21 mouse cellular contexts compared by ENCODE assay signal in the genomic region with DNA sequence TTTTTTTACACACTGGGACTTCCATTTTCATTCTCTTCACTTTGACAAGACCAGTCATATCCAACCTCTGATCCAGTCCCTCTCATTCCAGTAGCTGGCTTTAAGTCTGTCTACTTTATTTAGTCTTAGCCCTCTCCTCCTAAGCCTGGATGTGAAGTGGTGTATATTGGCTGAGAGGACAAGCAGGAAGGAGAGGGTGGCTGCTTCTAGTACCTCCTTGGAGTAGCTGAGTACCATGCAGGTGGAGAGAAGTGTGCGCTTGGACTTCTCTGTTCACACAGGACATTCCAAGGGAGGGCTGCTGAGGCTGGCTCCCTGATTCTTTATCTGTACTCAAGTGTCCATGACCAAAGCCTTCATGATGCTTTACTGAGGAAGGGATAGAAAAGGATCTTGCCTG.
DNase-seq lines count a peak whose midpoint lies in the region; ATAC-seq and TF ChIP-seq lines count a peak whose summit lies in the region.
"Had no signal": no experiment of that assay in that cellular context is flagged by ENCODE, and none has a peak within 500 bp of the region (broad histone marks: within the 10 kb centered on the region; RNA-seq: fewer than 3 reads in every experiment).

No protein-coding gene starts in this region.

- no peaks in the 10 kb centered on the region for H3K4me1 ChIP-seq in lung, embryonic 14.5 days (ENCODE audit: insufficient read depth)
- no peaks in the 10 kb centered on the region for H3K4me1 ChIP-seq in lung, embryonic 16.5 days (replicated peaks; ENCODE audit: control insufficient read depth, insufficient read depth, low read length)
- H3K4me1 ChIP-seq: embryonic facial prominence, embryonic 13.5 days; embryonic facial prominence, embryonic 15.5 days; forebrain, embryonic 10.5 days; forebrain, embryonic 12.5 days had no signal

- WGBS in lung, embryonic 14.5 days = 88% methylated on average over 1 of the region's 1 CpGs
- 73% methylated on average over 1 of the region's 1 CpGs for WGBS in lung, embryonic 16.5 days

- no peaks in the 10 kb centered on the region for H3K9me3 ChIP-seq in lung, embryonic 14.5 days (ENCODE audit: low read depth, low read length)
- no peaks in the 10 kb centered on the region for H3K9me3 ChIP-seq in lung, embryonic 16.5 days (ENCODE audit: control insufficient read depth, low read length)
- H3K9me3 ChIP-seq: embryonic facial prominence, embryonic 13.5 days; embryonic facial prominence, embryonic 15.5 days; forebrain, embryonic 10.5 days; forebrain, embryonic 12.5 days had no signal

- no peak overlapping the region for H3K4me3 ChIP-seq in lung, embryonic 14.5 days (ENCODE audit: low read depth, low read length)
- no peak overlapping the region for H3K4me3 ChIP-seq in lung, embryonic 16.5 days (ENCODE audit: low read length)
- H3K4me3 ChIP-seq: embryonic facial prominence, embryonic 13.5 days; embryonic facial prominence, embryonic 15.5 days; erythroblast, embryonic 14.5 days; forebrain, embryonic 10.5 days; forebrain, embryonic 12.5 days had no signal

- no peak overlapping the region for H3K27ac ChIP-seq in lung, embryonic 14.5 days (ENCODE audit: low read depth)
- H3K27ac ChIP-seq in lung, embryonic 16.5 days (ENCODE audit: low read length) = no peak overlapping the region
- H3K27ac ChIP-seq: embryonic facial prominence, embryonic 13.5 days; embryonic facial prominence, embryonic 15.5 days; forebrain, embryonic 10.5 days; forebrain, embryonic 12.5 days had no signal

- DNase-seq in lung, embryonic 14.5 days = no peak
- no peak for DNase-seq in lung, postnatal 36 days
- no peak for DNase-seq in lung, adult 18-20 months
- DNase-seq: adrenal gland, adult 2 months; adrenal gland, postnatal 10 days; adrenal gland, postnatal 25 days; cerebellum, adult 11 months; cerebellum, adult 18-20 months; cerebellum, adult 8-10 months; cerebellum, adult 9-11 months; cerebellum, postnatal 14 days; cerebellum, postnatal 36 days; embryo, embryonic 11 days had no signal

- peak; percentile 80; the same call in 1 of the 2 replicates for ATAC-seq in lung, embryonic 14.5 days (ENCODE audit: insufficient read depth)
- ATAC-seq in lung, embryonic 16.5 days (ENCODE audit: low read depth) = peak; percentile 93
- ATAC-seq: forebrain, embryonic 14.5 days; forebrain, embryonic 16.5 days had no signal

- no peak overlapping the region for H3K9ac ChIP-seq in lung, embryonic 14.5 days
- H3K9ac ChIP-seq in lung, embryonic 16.5 days (ENCODE audit: low read length) = no peak overlapping the region
- H3K9ac ChIP-seq: embryonic facial prominence, embryonic 13.5 days; embryonic facial prominence, embryonic 15.5 days; forebrain, embryonic 12.5 days had no signal

- no peaks in the 10 kb centered on the region for H3K27me3 ChIP-seq in lung, embryonic 14.5 days (ENCODE audit: insufficient read depth, low read length)
- no peaks in the 10 kb centered on the region for H3K27me3 ChIP-seq in lung, embryonic 16.5 days (ENCODE audit: control insufficient read depth, insufficient read depth, low read depth, low read length)
- H3K27me3 ChIP-seq: embryonic facial prominence, embryonic 13.5 days; embryonic facial prominence, embryonic 15.5 days; forebrain, embryonic 12.5 days had no signal

- no peaks in the 10 kb centered on the region for H3K36me3 ChIP-seq in lung, embryonic 14.5 days (ENCODE audit: insufficient read depth)
- no peaks in the 10 kb centered on the region for H3K36me3 ChIP-seq in lung, embryonic 16.5 days (ENCODE audit: control insufficient read depth, insufficient read depth, low read length)
- H3K36me3 ChIP-seq: embryonic facial prominence, embryonic 13.5 days; embryonic facial prominence, embryonic 15.5 days; forebrain, embryonic 10.5 days; forebrain, embryonic 12.5 days had no signal

- no peak for TF ChIP-seq CTCF in lung, embryonic 14.5 days (IDR thresholded peaks at IDR 0.05; ENCODE audit: low read depth)

- H3K4me2 ChIP-seq in lung, embryonic 14.5 days = no peak overlapping the region
- H3K4me2 ChIP-seq in lung, embryonic 16.5 days (ENCODE audit: low read depth, low read length) = no peak overlapping the region
- H3K4me2 ChIP-seq: embryonic facial prominence, embryonic 13.5 days; embryonic facial prominence, embryonic 15.5 days; forebrain, embryonic 12.5 days had no signal
